In the genomic region with DNA sequence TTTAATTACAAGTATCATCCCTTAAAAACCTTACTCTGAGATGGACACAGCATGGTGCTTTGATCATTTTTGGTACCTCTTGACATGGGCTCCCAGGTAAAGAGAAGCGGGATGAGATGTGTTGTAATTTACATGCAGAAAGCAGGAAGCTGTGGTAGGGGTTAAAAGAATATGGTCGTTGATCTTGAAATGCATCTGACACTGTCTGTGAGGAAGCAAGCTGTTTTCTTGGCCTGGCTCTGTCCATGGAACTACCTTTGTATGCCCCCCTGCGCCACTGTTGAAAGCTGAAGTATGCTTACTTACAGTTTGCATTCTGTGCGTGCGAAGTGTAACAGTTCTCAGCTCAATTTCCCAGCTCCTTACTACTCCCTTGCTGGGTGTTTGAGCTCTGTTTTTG, we compare ENCODE assay signal across 26 mouse cellular contexts.
DNase-seq lines count a peak whose midpoint lies in the region; ATAC-seq and TF ChIP-seq lines count a peak whose summit lies in the region.
"Had no signal": no experiment of that assay in that cellular context is flagged by ENCODE, and none has a peak within 500 bp of the region (broad histone marks: within the 10 kb centered on the region; RNA-seq: fewer than 3 reads in every experiment).

No protein-coding gene starts in this region.

- no peak overlapping the region for H3K9ac ChIP-seq in intestine, embryonic 15.5 days
- H3K9ac ChIP-seq: forebrain, embryonic 15.5 days; heart, embryonic 13.5 days; hindbrain, embryonic 14.5 days had no signal

- WGBS in thymus, adult 2 months: 22% methylated on average over 5 of the region's 5 CpGs
- 88% methylated on average over 5 of the region's 5 CpGs for WGBS in intestine, embryonic 15.5 days

- no peaks in the 10 kb centered on the region for H3K9me3 ChIP-seq in intestine, embryonic 15.5 days
- H3K9me3 ChIP-seq: forebrain, embryonic 10.5 days; forebrain, embryonic 15.5 days; G1E; heart, embryonic 10.5 days; heart, embryonic 13.5 days had no signal

- H3K27ac ChIP-seq in thymus, adult 2 months (ENCODE audit: control insufficient read depth, insufficient read depth, low read length): peak overlapping the region; percentile 94
- H3K27ac ChIP-seq in intestine, embryonic 15.5 days: no peak overlapping the region
- H3K27ac ChIP-seq: forebrain, embryonic 10.5 days; forebrain, embryonic 15.5 days; heart, adult 2 months; heart, embryonic 10.5 days; heart, embryonic 13.5 days; hindbrain, embryonic 14.5 days; hindbrain, postnatal 0 days had no signal

- ATAC-seq in megakaryocyte, adult 5-6 weeks (ENCODE audit: poor library complexity, severe bottlenecking): peak; percentile 40; the same call in 1 of the 2 replicates
- no peak for ATAC-seq in intestine, embryonic 15.5 days
- ATAC-seq: forebrain, embryonic 15.5 days; hindbrain, postnatal 0 days had no signal

- no peak for TF ChIP-seq CTCF in thymus, adult 2 months (IDR thresholded peaks at IDR 0.05; ENCODE audit: borderline replicate concordance, control insufficient read depth, extremely low read depth, insufficient read depth, low read length, poor library complexity)

- no peak for TF ChIP-seq POLR2A in thymus, adult 2 months (IDR thresholded peaks at IDR 0.05; ENCODE audit: control insufficient read depth, extremely low read depth, insufficient read depth, low read length, poor library complexity)

- peaks cover 18% of the 10 kb centered on the region for H3K4me1 ChIP-seq in thymus, adult 2 months (replicated peaks; ENCODE audit: control insufficient read depth, insufficient read depth, low read length)
- H3K4me1 ChIP-seq in intestine, embryonic 15.5 days (replicated peaks): no peaks in the 10 kb centered on the region
- H3K4me1 ChIP-seq: forebrain, embryonic 10.5 days; forebrain, embryonic 15.5 days; heart, embryonic 10.5 days; heart, embryonic 13.5 days had no signal

- H3K4me3 ChIP-seq in thymus, adult 2 months (ENCODE audit: control insufficient read depth, insufficient read depth, low read length): no peak overlapping the region
- no peak overlapping the region for H3K4me3 ChIP-seq in intestine, embryonic 15.5 days (replicated peaks)
- H3K4me3 ChIP-seq: forebrain, embryonic 10.5 days; forebrain, embryonic 15.5 days; heart, adult 2 months; heart, embryonic 10.5 days; heart, embryonic 13.5 days had no signal

- no peak overlapping the region for H3K4me2 ChIP-seq in intestine, embryonic 15.5 days (replicated peaks)
- H3K4me2 ChIP-seq: forebrain, embryonic 15.5 days; heart, embryonic 13.5 days; hindbrain, embryonic 14.5 days had no signal

- no peak for DNase-seq in thymus, adult 2 months
- no peak for DNase-seq in thymus, postnatal 36 days
- DNase-seq in thymus, postnatal 4 days: peak; percentile 38
- DNase-seq in thymus, postnatal 0 days (ENCODE audit: low spot score): no peak
- no peak for DNase-seq in adrenal gland, adult 8-10 months
- DNase-seq: adrenal gland, adult 2 months; adrenal gland, postnatal 25 days; B cell, adult 2 months; cerebellum, adult 11-12 months; cerebellum, adult 8-10 months; cerebellum, postnatal 10 days; cerebellum, postnatal 36 days; gastrocnemius, postnatal 25 days; heart, adult 2 months; heart, postnatal 14 days; heart, postnatal 4 days had no signal

- no peaks in the 10 kb centered on the region for H3K36me3 ChIP-seq in thymus, adult 2 months (ENCODE audit: control insufficient read depth, insufficient read depth, low read length)
- no peaks in the 10 kb centered on the region for H3K36me3 ChIP-seq in intestine, embryonic 15.5 days
- H3K36me3 ChIP-seq: forebrain, embryonic 10.5 days; forebrain, embryonic 15.5 days; heart, embryonic 10.5 days; heart, embryonic 13.5 days had no signal

- no peaks in the 10 kb centered on the region for H3K27me3 ChIP-seq in thymus, adult 2 months (ENCODE audit: control insufficient read depth, insufficient read depth, low read length)
- no peaks in the 10 kb centered on the region for H3K27me3 ChIP-seq in intestine, embryonic 15.5 days (replicated peaks)
- H3K27me3 ChIP-seq: CH12.LX; forebrain, embryonic 15.5 days; heart, embryonic 13.5 days had no signal
